Mouse (Mus musculus): ENCODE results near the gene 5730596B20Rik. TPM values are rescaled to one million over a fixed set of nuclear protein-coding genes. Genes with fewer than 3 reads are reported as not detected.

5730596B20Rik gene
- polyA plus RNA-seq, 1 experiment = 0.67 TPM

DNA sequence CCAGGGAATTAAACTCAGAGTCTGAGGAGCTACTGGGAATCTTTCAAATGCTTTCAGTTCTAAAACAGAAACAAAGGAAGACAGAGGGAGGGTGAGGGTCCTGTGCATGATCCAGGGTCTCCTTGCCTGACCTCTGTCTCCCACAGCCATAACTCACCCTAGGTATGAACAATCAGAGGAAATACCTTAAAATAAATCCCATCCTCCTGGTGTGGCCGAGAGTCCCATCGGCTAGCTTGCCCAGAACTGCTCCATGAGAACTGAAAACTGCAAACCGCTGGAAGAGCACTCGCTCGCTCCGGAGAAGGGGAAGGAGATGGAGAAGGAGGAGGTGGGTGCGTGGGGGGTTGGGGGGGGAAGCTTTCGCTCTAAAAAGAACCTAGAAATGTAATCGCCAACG is 2.4 kb downstream of the 5730596B20Rik start:
- TF ChIP-seq POLR2A (IDR thresholded peaks at IDR 0.05; ENCODE audit: borderline replicate concordance, extremely low read depth, insufficient read depth, insufficient read length, poor library complexity, severe bottlenecking) = no peak
- TF ChIP-seq CTCF (IDR thresholded peaks at IDR 0.05; ENCODE audit: borderline replicate concordance, extremely low read depth, insufficient read depth, insufficient read length) = no peak

DNA sequence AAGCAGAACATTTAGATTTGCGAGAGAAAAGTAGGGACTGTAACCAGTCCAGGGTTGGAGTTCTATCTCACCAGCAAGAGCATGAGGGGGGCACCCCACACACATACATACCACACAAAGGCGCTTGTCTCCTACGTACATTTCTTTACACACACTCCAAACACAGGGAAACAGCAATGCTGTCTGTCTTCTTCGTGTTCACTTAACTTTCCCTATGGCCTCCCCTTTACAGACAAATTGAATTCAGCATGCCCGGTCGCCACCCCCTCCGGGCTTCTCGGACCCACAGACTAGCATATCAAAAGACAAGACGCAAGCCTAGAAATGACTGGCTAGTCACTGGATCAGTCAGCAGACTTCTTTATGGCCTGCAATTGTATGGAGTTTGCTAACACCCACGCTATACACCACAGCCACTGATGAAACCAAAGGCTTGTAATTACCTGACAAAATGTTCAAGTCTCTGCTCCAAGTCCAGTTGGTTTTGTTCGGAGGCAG is 3.0 kb downstream of the 5730596B20Rik start:
- TF ChIP-seq POLR2A (IDR thresholded peaks at IDR 0.05; ENCODE audit: borderline replicate concordance, extremely low read depth, insufficient read depth, insufficient read length, poor library complexity, severe bottlenecking) = no peak
- no peak for TF ChIP-seq CTCF (IDR thresholded peaks at IDR 0.05; ENCODE audit: borderline replicate concordance, extremely low read depth, insufficient read depth, insufficient read length)
- DNase-seq (ENCODE audit: low read depth) = no peak

More for the DNA sequence above, 2.4 kb downstream of the 5730596B20Rik start:
- DNase-seq (ENCODE audit: low read depth) = no peak

DNA sequence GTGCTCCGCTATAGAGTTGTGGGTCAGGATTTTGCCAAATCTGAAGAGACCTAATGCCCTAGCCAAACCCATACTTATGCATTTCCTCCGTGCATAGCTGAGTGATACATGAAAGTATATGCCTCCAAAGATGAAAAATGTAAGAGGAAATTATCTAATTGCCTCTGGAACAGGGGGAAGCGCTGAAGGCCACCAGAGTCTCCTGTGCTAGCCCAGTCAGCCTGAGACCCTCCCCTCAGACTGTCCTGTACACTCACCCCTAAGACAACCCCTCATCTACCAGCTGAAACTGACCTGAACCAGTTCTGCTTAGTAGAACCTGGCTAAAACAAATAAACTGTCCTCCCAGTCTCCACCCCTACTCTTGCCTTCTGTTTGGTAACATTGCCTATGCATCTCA is 3.4 kb downstream of the 5730596B20Rik start:
- TF ChIP-seq POLR2A (IDR thresholded peaks at IDR 0.05; ENCODE audit: borderline replicate concordance, extremely low read depth, insufficient read depth, insufficient read length, poor library complexity, severe bottlenecking) (no peak), CTCF (IDR thresholded peaks at IDR 0.05; ENCODE audit: borderline replicate concordance, extremely low read depth, insufficient read depth, insufficient read length) (no peak)
- no peak for DNase-seq (ENCODE audit: low read depth)

DNA sequence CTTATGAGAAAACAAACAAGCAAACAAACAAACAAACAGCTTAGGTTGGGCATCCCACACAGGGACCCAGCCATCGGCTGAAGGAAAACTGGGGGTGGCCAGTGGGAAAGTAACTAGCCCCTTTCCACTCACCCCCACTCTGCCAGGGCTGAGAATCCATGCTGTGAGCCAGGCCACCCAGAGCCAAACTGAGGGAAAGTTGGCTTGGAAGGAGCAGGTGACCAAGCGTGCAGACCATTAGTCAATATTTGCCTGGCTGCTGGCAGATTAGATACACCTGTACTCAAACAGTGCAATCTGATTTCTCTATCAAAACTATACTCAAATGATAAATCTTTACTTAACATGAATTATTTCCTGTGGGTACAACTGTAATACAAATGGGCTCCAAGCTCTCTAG is 4.7 kb downstream of the 5730596B20Rik start:
- no peak for TF ChIP-seq POLR2A (IDR thresholded peaks at IDR 0.05; ENCODE audit: borderline replicate concordance, extremely low read depth, insufficient read depth, insufficient read length, poor library complexity, severe bottlenecking)
- no peak for TF ChIP-seq CTCF (IDR thresholded peaks at IDR 0.05; ENCODE audit: borderline replicate concordance, extremely low read depth, insufficient read depth, insufficient read length)
- DNase-seq (ENCODE audit: low read depth) = no peak

- TF ChIP-seq CTCF (IDR thresholded peaks at IDR 0.05; ENCODE audit: borderline replicate concordance, extremely low read depth, insufficient read depth, insufficient read length) = no peak
- no peak for TF ChIP-seq POLR2A (IDR thresholded peaks at IDR 0.05; ENCODE audit: borderline replicate concordance, extremely low read depth, insufficient read depth, insufficient read length, poor library complexity, severe bottlenecking)
- DNase-seq (ENCODE audit: low read depth) = no peak
These were observed 5.5 kb downstream of the 5730596B20Rik start for GRCm38 (mm10) chr6:52182793-52183192.

- no peak for DNase-seq (ENCODE audit: low read depth)
- TF ChIP-seq POLR2A (IDR thresholded peaks at IDR 0.05; ENCODE audit: borderline replicate concordance, extremely low read depth, insufficient read depth, insufficient read length, poor library complexity, severe bottlenecking) (no peak), CTCF (IDR thresholded peaks at IDR 0.05; ENCODE audit: borderline replicate concordance, extremely low read depth, insufficient read depth, insufficient read length) (no peak)
These were observed 6.2 kb downstream of the 5730596B20Rik start for GRCm38 (mm10) chr6:52183311-52184080.

GRCm38 (mm10) chr6:52184668-52185067 is 7.4 kb downstream of the 5730596B20Rik start:
- no peak for DNase-seq (ENCODE audit: low read depth)
- TF ChIP-seq CTCF (IDR thresholded peaks at IDR 0.05; ENCODE audit: borderline replicate concordance, extremely low read depth, insufficient read depth, insufficient read length) (no peak), POLR2A (IDR thresholded peaks at IDR 0.05; ENCODE audit: borderline replicate concordance, extremely low read depth, insufficient read depth, insufficient read length, poor library complexity, severe bottlenecking) (no peak)

DNA sequence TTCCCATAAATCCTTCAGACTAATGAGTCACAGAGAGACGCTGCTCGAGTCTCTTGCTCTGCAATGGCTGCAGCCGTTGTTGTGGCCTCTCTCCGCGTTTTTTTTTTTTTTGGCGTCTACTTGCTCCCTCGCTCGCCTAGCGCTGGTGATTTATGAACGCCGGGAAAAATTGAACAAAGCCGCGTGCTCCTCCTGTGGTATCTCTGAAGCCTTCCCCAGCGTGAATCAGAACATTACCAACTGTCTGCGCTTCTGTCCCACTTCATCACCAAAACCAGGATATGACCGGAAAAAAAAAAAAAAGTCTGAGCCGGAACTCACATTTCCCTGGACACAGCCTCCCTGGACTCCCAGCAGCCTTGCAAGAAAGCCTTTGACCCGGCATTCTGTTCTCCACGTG is 7.9 kb downstream of the 5730596B20Rik start:
- DNase-seq (ENCODE audit: low read depth) = no peak
- TF ChIP-seq CTCF (IDR thresholded peaks at IDR 0.05; ENCODE audit: borderline replicate concordance, extremely low read depth, insufficient read depth, insufficient read length) (no peak), POLR2A (IDR thresholded peaks at IDR 0.05; ENCODE audit: borderline replicate concordance, extremely low read depth, insufficient read depth, insufficient read length, poor library complexity, severe bottlenecking) (no peak)

DNA sequence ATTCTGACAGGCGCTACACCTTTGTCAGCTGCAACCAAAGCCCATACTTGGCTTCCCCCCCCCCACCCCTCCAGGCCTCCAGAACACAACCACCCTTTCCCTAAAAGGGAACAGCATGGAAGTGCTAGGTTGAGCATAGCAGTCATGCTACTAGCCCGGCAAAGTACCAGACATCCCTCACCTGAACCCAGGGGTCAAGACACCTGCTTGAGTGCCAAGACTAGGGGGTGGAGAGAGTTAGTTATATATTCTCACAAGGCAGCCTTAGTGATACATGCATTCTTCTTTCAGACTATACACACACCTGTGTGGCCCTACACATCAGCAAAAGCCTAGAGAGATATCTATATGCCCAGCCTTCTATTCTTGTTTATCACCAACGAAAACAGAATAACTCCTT is 8.5 kb downstream of the 5730596B20Rik start:
- DNase-seq (ENCODE audit: low read depth) = no peak

DNA sequence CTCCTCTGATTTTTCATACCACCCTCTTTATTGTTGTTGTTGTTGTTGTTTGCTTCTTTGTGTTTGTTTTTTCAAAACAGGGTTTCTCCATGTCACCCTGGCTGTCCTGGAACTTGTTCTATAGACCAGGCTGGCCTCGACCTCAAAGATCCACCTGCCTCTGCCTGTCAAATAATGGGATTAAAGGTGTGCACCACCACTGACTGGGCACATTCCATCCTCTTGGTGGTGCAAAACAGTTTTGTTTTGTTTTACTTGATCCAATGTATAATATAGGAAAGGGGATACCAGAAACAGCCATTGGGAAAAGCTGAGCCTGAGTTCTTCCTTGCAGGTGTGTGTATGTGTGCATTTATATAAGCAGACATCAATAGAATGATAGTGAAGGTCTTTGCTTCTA is 9.2 kb downstream of the 5730596B20Rik start:
- DNase-seq (ENCODE audit: low read depth) = no peak
- TF ChIP-seq POLR2A (IDR thresholded peaks at IDR 0.05; ENCODE audit: borderline replicate concordance, extremely low read depth, insufficient read depth, insufficient read length, poor library complexity, severe bottlenecking) (no peak), CTCF (IDR thresholded peaks at IDR 0.05; ENCODE audit: borderline replicate concordance, extremely low read depth, insufficient read depth, insufficient read length) (no peak)

More for the DNA sequence above, 8.5 kb downstream of the 5730596B20Rik start:
- TF ChIP-seq POLR2A (IDR thresholded peaks at IDR 0.05; ENCODE audit: borderline replicate concordance, extremely low read depth, insufficient read depth, insufficient read length, poor library complexity, severe bottlenecking) (no peak), CTCF (IDR thresholded peaks at IDR 0.05; ENCODE audit: borderline replicate concordance, extremely low read depth, insufficient read depth, insufficient read length) (no peak)

- no peak for DNase-seq (ENCODE audit: low read depth)
- TF ChIP-seq CTCF (IDR thresholded peaks at IDR 0.05; ENCODE audit: borderline replicate concordance, extremely low read depth, insufficient read depth, insufficient read length) (no peak), POLR2A (IDR thresholded peaks at IDR 0.05; ENCODE audit: borderline replicate concordance, extremely low read depth, insufficient read depth, insufficient read length, poor library complexity, severe bottlenecking) (no peak)
These were observed 11.9 kb downstream of the 5730596B20Rik start for GRCm38 (mm10) chr6:52189172-52189591.

- no peak for DNase-seq (ENCODE audit: low read depth)
- no peak for TF ChIP-seq CTCF (IDR thresholded peaks at IDR 0.05; ENCODE audit: borderline replicate concordance, extremely low read depth, insufficient read depth, insufficient read length)
- TF ChIP-seq POLR2A (IDR thresholded peaks at IDR 0.05; ENCODE audit: borderline replicate concordance, extremely low read depth, insufficient read depth, insufficient read length, poor library complexity, severe bottlenecking) = no peak
These were observed 12.6 kb downstream of the 5730596B20Rik start for GRCm38 (mm10) chr6:52189909-52190308.
